Mouse (Mus musculus) E14TG2a.4 (cell line): Measurements from ENCODE around the gene Psd.

ENCODE experiments used
- CTCF ChIP-seq: conservative IDR thresholded peaks from 2 replicates; pipeline ENCODE4 v1.5.1; 2014; ENCODE audit warnings: low read length
- NANOG ChIP-seq: IDR thresholded peaks from 2 replicates; pipeline ENCODE4 v1.6.1; 2014; ENCODE audit warnings: borderline replicate concordance, low read length, mixed read lengths
- POU5F1 ChIP-seq: IDR thresholded peaks from 2 replicates; pipeline ENCODE4 v1.6.1; 2014; ENCODE audit warnings: low read length, borderline replicate concordance

GRCm38 (mm10) chr19:46344710-46345419 is 17.9 kb upstream of the Psd start:
- no peak for TF ChIP-seq CTCF
- no peak for TF ChIP-seq POU5F1
- peak; percentile 75; the same call in 1 of the 2 replicates for TF ChIP-seq NANOG
